Mouse (Mus musculus) layer of hippocampus, postnatal 36 days (tissue): ENCODE data around the gene Ciita. TPM values are rescaled to one million over a fixed set of nuclear protein-coding genes. Genes with fewer than 3 reads are reported as not detected.

Source experiments
- DNase-seq, 2 experiments: peaks; one replicate each; pipeline ENCODE4 v3.0.0; 2022
- total RNA-seq, 2 experiments: library from RNA; stranded (reverse); gene quantifications; 2 replicates each; pipeline ENCODE4 v1.2.3; 2021

The Ciita gene
- total RNA-seq, 2 experiments from 2014 or later: 0.10 TPM; not detected in 1

GRCm38 (mm10) chr16:10474956-10475355 is 4.9 kb upstream of the Ciita start:
- DNase-seq: no peak

GRCm38 (mm10) chr16:10475919-10476318 is 3.9 kb upstream of the Ciita start:
- DNase-seq: no peak

GRCm38 (mm10) chr16:10482343-10482742 is 2.5 kb downstream of the Ciita start:
- DNase-seq: no peak

GRCm38 (mm10) chr16:10486993-10487392 is 7.1 kb downstream of the Ciita start:
- DNase-seq: no peak

GRCm38 (mm10) chr16:10487895-10488493 is 8.1 kb downstream of the Ciita start:
- DNase-seq: no peak

- no peak for DNase-seq
Observed at GRCm38 (mm10) chr16:10488769-10489481, 9.1 kb downstream of the Ciita start.

GRCm38 (mm10) chr16:10489483-10489882 is 9.6 kb downstream of the Ciita start:
- no peak for DNase-seq

- DNase-seq: no peak
Observed at GRCm38 (mm10) chr16:10489904-10490457, 10.1 kb downstream of the Ciita start.

- no peak for DNase-seq
Observed at GRCm38 (mm10) chr16:10490503-10491150, 10.8 kb downstream of the Ciita start.

- no peak for DNase-seq
Observed at GRCm38 (mm10) chr16:10491716-10492115, 11.9 kb downstream of the Ciita start.

GRCm38 (mm10) chr16:10492587-10492986 is 12.7 kb downstream of the Ciita start:
- DNase-seq: no peak

- no peak for DNase-seq
Observed at GRCm38 (mm10) chr16:10495824-10496298, 16.0 kb downstream of the Ciita start.

GRCm38 (mm10) chr16:10498096-10498602 is 18.3 kb downstream of the Ciita start:
- no peak for DNase-seq

- DNase-seq: no peak
Observed at GRCm38 (mm10) chr16:10499122-10499521, 19.3 kb downstream of the Ciita start.

GRCm38 (mm10) chr16:10501865-10502264 is 22.0 kb downstream of the Ciita start:
- DNase-seq: no peak

GRCm38 (mm10) chr16:10503058-10503457 is 23.2 kb downstream of the Ciita start:
- no peak for DNase-seq

GRCm38 (mm10) chr16:10507445-10507844 is 27.6 kb downstream of the Ciita start:
- DNase-seq: no peak

- DNase-seq: no peak
Observed at GRCm38 (mm10) chr16:10508691-10509090, 28.8 kb downstream of the Ciita start.

- no peak for DNase-seq
Observed at GRCm38 (mm10) chr16:10510477-10511133, 30.7 kb downstream of the Ciita start.

GRCm38 (mm10) chr16:10511134-10511520 is 31.3 kb downstream of the Ciita start:
- no peak for DNase-seq

GRCm38 (mm10) chr16:10515953-10516572 is 36.2 kb downstream of the Ciita start:
- DNase-seq: no peak

- DNase-seq: no peak
Observed at GRCm38 (mm10) chr16:10518030-10518429, 38.2 kb downstream of the Ciita start.
